Mouse (Mus musculus) fibroblast of lung, adult 2 months (primary cell): Measurements from ENCODE around the gene Mgam.
"Not testable (repeated sequence)": the region's sequence is repeated elsewhere in the genome, so short reads cannot be mapped to it uniquely, and the experiment has no call there.

Source experiments
- DNase-seq: peaks from one replicate; pipeline ENCODE4 v3.0.0-alpha.2; 2011; ENCODE audit warnings: low read depth

Mgam gene

GRCm38 (mm10) chr6:40728506-40728905 is 99.9 kb downstream of the Mgam start:
- DNase-seq: not testable (repeated sequence)

DNA sequence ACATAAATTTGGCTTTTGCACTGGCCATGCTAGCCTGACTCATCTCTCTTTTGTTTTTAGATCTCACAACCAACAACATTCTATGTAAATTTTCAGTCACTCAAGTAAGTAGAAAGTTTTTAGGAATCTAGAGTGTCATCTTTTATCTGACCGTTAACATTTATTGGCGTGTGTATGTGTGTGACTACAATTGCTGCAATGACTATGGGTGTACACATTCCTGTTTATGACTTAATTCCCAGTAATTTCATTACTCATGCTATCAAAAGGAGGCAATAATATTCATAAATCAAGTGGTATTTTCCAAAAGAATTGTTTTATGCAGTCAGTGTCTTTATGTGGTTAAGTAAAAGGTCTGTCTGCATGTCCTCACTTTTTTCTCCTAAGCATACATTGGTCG is 110.9 kb downstream of the Mgam start:
- DNase-seq: no peak

DNA sequence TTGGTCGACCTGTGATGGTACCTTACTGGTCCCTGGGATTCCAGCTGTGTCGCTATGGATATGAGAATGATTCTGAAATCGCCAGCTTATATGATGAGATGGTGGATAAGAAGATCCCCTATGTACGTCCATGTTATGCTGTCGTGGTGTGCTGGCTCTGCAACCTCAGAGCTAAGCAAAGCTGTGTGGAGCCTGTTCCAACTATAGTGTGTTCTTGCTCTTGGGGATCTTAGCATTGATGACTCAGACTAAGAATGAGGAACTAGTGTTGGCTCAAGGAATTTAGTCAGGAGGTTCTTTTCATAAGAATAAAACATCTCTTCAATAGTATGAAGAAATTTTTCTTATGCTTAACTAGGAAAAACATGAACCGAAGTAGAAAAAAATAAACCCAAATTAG is 120.4 kb downstream of the Mgam start:
- DNase-seq: not testable (repeated sequence)

DNA sequence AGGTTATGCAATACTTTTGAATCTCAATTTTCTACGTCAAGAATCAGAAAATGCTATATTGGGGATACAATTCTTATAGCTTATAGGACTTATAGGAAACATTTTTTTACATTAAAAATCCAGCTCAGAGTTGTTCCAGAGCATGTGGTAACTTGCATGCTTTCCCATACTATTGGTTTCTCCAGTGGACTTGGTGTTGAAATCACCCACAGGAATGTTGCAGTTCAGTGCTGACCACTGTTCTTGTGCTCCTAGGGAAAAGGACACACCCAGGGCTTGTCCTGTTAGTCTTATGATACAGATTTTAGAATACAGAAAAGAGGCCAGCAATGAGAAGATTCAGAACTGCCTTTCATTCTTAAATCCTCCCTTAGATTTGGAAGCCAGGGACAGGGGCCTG is 127.3 kb downstream of the Mgam start:
- DNase-seq: no peak

DNA sequence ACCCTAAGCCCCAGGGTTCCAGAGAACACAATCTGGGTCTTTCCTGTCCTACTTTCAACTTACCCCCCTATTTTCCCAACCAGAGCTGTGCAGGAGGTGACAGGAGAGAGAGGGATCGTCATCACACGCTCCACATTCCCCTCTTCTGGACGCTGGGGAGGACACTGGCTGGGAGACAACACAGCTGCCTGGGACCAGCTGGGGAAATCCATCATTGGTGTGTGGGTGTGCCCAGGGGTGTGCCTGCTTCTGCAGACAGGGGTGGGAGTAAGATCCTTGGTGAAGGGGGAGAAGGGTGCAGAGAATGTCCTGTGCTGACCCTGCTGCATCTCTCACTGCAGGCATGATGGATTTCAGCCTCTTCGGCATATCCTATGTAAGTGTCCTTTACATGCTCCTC is 128.7 kb downstream of the Mgam start:
- not testable (repeated sequence) for DNase-seq

DNA sequence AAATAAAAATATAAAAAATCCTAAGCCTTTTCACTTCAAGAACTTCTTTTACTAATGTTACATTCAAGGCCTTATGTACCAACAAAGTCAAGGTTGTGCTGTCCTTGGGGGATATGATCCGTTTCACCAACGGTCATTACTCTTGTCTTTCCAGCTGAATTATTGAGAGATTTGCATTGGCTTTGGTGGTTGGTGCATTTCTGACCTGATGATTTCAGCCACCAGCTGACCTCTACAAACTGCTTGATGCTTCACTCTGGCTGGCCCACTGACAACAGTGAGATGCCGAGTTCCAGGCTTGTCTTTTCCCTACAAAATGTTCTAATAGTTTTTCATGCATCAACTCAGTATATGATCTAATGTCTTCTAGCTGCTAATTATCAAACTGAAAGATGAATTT is 146.0 kb downstream of the Mgam start:
- DNase-seq: no peak

DNA sequence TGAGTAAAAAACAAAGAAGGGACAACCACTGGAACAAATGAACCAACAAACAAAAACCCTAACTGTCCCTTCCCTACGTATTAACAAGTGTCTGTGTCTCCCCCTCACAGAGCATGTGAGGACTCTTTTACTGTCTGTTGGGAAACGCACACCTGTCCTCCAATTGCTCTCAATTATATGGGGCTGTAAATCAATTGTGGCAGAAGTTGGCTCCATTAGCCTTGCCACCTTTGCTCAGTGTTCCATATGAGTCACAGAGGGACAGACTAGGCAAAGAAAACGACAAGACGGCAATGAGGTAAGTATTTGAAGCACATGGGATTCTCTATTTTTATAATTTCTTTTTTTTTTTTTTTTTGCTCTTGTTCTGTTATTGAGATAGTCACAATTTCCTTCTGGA is 149.8 kb downstream of the Mgam start:
- DNase-seq: no peak

DNA sequence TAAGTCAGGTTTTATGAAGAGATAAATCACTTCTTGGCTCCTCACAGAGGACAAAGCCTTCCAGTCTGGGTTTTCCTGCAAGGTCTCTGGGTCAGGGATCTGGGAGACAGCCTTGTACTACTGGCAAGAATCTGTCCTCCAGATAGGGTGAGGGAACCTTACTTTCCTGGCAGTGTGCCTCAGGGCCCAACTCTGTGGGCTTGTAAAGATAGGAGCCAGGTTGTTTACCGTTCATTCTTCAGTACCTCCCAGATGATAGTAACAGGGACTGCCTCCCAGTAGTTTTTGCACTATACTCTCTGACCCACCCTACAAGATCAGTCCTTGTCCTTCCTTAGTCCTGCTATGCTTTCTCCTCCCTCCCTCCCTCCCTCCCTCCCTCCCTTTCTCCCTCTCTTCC is 155.0 kb downstream of the Mgam start:
- DNase-seq: no peak

- no peak for DNase-seq
Measured at GRCm38 (mm10) chr6:40784378-40784777, 155.7 kb downstream of the Mgam start.

GRCm38 (mm10) chr6:40795077-40795812 is 166.6 kb downstream of the Mgam start:
- DNase-seq: no peak

- no peak for DNase-seq
Measured at GRCm38 (mm10) chr6:40818237-40818902, 189.7 kb downstream of the Mgam start.
